Mouse (Mus musculus) lung, embryonic 16.5 days (tissue): Measurements from ENCODE around the gene Tpp2. TPM values are rescaled to one million over a fixed set of nuclear protein-coding genes. Genes with fewer than 3 reads are reported as not detected.
"Not testable (repeated sequence)": the region's sequence is repeated elsewhere in the genome, so short reads cannot be mapped to it uniquely, and the experiment has no call there.

Source experiments
- ATAC-seq: fragments of 200-750 bp; cut with Nextera tagmentation; 2 replicates; pipeline ENCODE4 v1.8.0; 2017; ENCODE audit warnings: low read depth, mild to moderate bottlenecking, moderate library complexity
- H3K27ac ChIP-seq: fragments of 300-500 bp; sonication (generic); 2 replicates; pipeline ENCODE4 v1.5.1; 2014; ENCODE audit warnings: mild to moderate bottlenecking, control low read depth, low read length
- H3K27me3 ChIP-seq: fragments of 300-500 bp; sonication (generic); 2 replicates; pipeline ENCODE4 v1.6.1; 2014; ENCODE audit warnings: low read depth, low read length, mixed read lengths; ENCODE audit not compliant: control insufficient read depth, insufficient read depth
- H3K36me3 ChIP-seq: fragments of 300-500 bp; sonication (generic); 2 replicates; pipeline ENCODE4 v1.6.1; 2014; ENCODE audit warnings: low read length; ENCODE audit not compliant: control insufficient read depth, insufficient read depth
- H3K4me1 ChIP-seq: fragments of 300-500 bp; sonication (generic); replicated peaks from 2 replicates; pipeline ENCODE4 v1.6.1; 2014; ENCODE audit warnings: low read length, mixed read lengths; ENCODE audit not compliant: control insufficient read depth, insufficient read depth
- H3K4me2 ChIP-seq: fragments of 300-500 bp; sonication (generic); 2 replicates; pipeline ENCODE4 v1.6.1; 2014; ENCODE audit warnings: low read depth, low read length, control low read depth
- H3K4me3 ChIP-seq: fragments of 300-500 bp; sonication (generic); 2 replicates; pipeline ENCODE4 v1.5.1; 2014; ENCODE audit warnings: mild to moderate bottlenecking, low read length, control low read depth
- H3K9ac ChIP-seq: fragments of 300-500 bp; sonication (generic); 2 replicates; pipeline ENCODE4 v1.6.1; 2014; ENCODE audit warnings: low read length, control low read depth
- H3K9me3 ChIP-seq: fragments of 300-500 bp; sonication (generic); 2 replicates; pipeline ENCODE4 v1.6.1; 2016; ENCODE audit warnings: low read length; ENCODE audit not compliant: control insufficient read depth
- WGBS: fragments of 180-500 bp; shearing (Covaris S2); extraction: QIAGEN DNeasy Blood & Tissue Kit; methylation state at CpG from one replicate; pipeline ENCODE4 v1.1.7; 2014; 5-methylcytosine and 5-hydroxymethylcytosine counted together
- microRNA-seq: library from miRNA; unstranded; fragments of <30 nt; microRNA quantifications from one replicate; pipeline ENCODE4, GENCODE M21; 2016
- polyA plus RNA-seq: library from polyadenylated mRNA; unstranded; fragments of >200 nt; fragmentation: Nextera tagmentation; extraction: Ambion mirVana; gene quantifications from 2 replicates; pipeline ENCODE4 v1.2.1, GENCODE M21; 2015

Tpp2 gene
- polyA plus RNA-seq, 1 experiment from 2014 or later = 62.9 TPM

DNA sequence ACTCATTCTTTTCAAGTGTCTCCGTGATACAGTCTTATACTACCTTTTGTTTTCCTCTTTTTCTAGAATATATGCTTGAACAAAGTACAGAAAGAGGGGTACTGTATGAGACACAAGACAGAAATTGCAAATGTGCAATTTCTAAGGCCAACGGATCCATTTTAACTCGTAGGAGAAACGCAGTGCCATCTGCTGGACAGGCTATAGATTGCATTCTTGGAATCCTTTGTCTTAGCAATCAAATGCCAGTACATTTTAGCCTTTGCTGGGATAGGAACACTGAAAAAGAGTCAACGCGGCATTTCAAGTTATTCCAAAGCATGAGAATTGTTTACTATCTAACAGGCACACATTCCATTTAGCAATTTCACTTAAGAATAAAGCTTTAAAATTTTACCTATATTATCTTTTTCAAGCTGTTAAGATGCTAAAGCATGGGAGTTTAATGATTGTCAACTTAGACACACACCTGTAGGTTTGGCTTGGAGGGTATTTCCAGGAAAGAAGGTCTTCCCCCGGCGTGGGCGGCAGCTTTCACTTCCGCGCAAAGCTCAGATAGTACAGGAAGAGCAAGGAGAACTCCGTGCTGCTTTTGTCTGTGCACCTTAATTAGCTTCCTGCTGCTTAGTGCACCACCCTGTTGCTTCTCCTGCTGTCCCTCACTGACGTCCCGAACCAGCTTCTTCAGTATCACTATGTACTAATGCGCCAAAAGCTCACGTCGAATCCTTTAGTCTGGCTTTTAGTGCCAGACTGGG, 108.5 kb downstream of the Tpp2 start:
- Histone ChIP-seq H3K9me3 (no peaks in the 10 kb centered on the region), H3K4me3 (peak overlapping the region; percentile 55), H3K4me2 (peak overlapping the region; percentile 87), H3K27me3 (no peaks in the 10 kb centered on the region), H3K4me1 (0 out of 2 replicates have a peak, but pooled peaks cover 2% of the 10 kb centered on the region), H3K9ac (peak overlapping the region; percentile 68), H3K36me3 (no peaks in the 10 kb centered on the region), H3K27ac (no peak overlapping the region)
- ATAC-seq = peak; percentile 68
- under 1% methylated on average over 17 of the region's 17 CpGs for WGBS

DNA sequence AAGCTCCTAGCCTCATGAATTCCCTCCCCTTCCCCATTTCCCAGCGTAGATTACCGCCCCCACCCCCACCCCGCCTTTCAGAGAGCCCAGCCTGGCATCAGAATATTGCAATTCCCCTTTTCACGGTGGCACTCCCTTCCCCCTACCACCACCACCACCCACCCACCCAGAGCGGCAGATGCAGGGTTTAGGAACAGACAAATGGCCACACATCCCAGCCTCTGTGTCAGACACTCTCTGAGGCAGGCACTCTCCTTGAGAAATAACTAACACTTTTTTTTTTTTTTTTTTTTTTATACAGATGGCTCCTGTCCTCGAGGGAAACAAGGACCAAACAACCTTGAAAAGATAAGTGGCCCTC, 109.1 kb downstream of the Tpp2 start:
- WGBS = 7% methylated on average over 6 of the region's 6 CpGs
- H3K4me1 ChIP-seq = 0 out of 2 replicates have a peak, but pooled peaks cover 2% of the 10 kb centered on the region
- no peaks in the 10 kb centered on the region for H3K9me3 ChIP-seq
- H3K27me3 ChIP-seq = no peaks in the 10 kb centered on the region
- peak overlapping the region; percentile 68 for H3K9ac ChIP-seq
- H3K36me3 ChIP-seq = no peaks in the 10 kb centered on the region
- peak; percentile 36; the same call in 1 of the 2 replicates for ATAC-seq
- peak overlapping the region; percentile 87 for H3K4me2 ChIP-seq
- H3K4me3 ChIP-seq = peak overlapping the region; percentile 55
- no peak overlapping the region for H3K27ac ChIP-seq

DNA sequence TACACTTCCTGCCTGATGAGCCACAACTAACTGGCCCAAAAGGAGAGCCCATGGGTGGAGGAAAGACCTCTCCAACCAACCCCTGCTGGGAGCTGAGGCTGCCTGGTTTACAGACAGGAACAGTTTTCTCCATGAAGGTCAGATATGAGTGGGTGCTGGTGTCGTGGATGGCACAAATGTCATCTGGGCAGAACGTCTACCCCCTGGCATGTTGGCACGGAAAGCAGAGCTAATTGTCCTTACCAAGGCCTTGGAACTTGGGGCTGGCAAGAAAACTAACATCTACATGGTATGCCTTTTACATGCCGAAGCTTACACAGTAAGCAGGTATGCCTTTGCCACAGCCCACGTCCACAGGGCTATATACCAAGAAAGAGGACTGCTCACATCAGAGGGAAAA, 112.2 kb downstream of the Tpp2 start:
- not testable (repeated sequence) for ATAC-seq, H3K4me2 ChIP-seq, H3K4me1 ChIP-seq, H3K9me3 ChIP-seq, H3K9ac ChIP-seq, H3K27ac ChIP-seq, H3K27me3 ChIP-seq, H3K36me3 ChIP-seq, H3K4me3 ChIP-seq
- WGBS = 80% methylated on average over 5 of the region's 5 CpGs

DNA sequence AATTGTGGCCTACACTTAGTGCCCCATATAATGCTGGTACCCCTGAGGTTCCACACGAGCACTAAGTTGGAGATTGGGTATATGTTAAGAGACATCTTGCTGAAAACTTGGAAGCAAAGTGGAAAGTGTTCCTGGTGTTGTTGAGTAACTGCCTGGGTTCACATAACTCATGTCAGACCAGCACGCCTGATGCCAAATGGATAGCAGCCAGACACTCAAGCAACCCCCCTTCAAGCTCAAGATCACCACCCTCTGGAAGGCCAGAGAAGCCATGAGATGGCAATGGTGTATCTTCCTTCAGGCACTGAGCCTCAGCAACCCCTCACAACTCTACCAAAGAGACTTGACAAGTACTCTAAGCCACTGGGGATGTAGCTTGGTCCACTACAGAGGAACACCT, 113.1 kb downstream of the Tpp2 start:
- WGBS = 56% methylated on average over 2 of the region's 2 CpGs
- Histone ChIP-seq H3K9me3 (no peaks in the 10 kb centered on the region), H3K4me3 (no peak overlapping the region), H3K36me3 (no peaks in the 10 kb centered on the region), H3K27me3 (no peaks in the 10 kb centered on the region), H3K4me1 (0 out of 2 replicates have a peak, but pooled peaks cover 2% of the 10 kb centered on the region), H3K4me2 (no peak overlapping the region), H3K27ac (no peak overlapping the region), H3K9ac (no peak overlapping the region)
- peak; percentile 31; the same call in 1 of the 2 replicates for ATAC-seq

Small RNAs within 50 kb of the gene (microRNA-seq; reads per million reads assigned to microRNA genes)
- gene Gm24180 = not detected

Other genes starting within 250 kb of the Tpp2 start
- gene 1500015O10Rik, start 203.0 kb upstream of the Tpp2 start, polyA plus RNA-seq = 26.5 and 26.6 TPM in 2 replicates
- 25.6 and 28.6 TPM in 2 replicates for gene Uxs1, start 105.8 kb upstream of the Tpp2 start, polyA plus RNA-seq
- gene Mettl21c, start 86.4 kb downstream of the Tpp2 start, polyA plus RNA-seq = 0.40 and 0.55 TPM in 2 replicates
- gene Gm8251, start 128.3 kb downstream of the Tpp2 start, polyA plus RNA-seq = 0.08 and 0.11 TPM in 2 replicates
- gene Tex30, start 168.8 kb downstream of the Tpp2 start, polyA plus RNA-seq = 85.8 and 87.3 TPM in 2 replicates
- gene Kdelc1, start 185.2 kb downstream of the Tpp2 start, polyA plus RNA-seq = 56.6 and 58.7 TPM in 2 replicates
- 16.3 and 18.2 TPM in 2 replicates for gene Bivm, start 185.3 kb downstream of the Tpp2 start, polyA plus RNA-seq
- 22.1 and 23.6 TPM in 2 replicates for gene Ercc5, start 214.1 kb downstream of the Tpp2 start, polyA plus RNA-seq